Mouse (Mus musculus) limb, embryonic 10.5 days (tissue): ENCODE data around the gene Ppp1r9a. TPM values are rescaled to one million over a fixed set of nuclear protein-coding genes. Genes with fewer than 3 reads are reported as not detected.
A peak's percentile ranks its signal among the peaks of the same experiment; 100 is the strongest.

Experiments
- DNase-seq: peaks from one replicate; pipeline ENCODE4 v3.0.0-alpha.2; 2017; ENCODE audit warnings: low spot score
- H3K27ac ChIP-seq: fragments of 300-500 bp; sonication (generic); 2 replicates; pipeline ENCODE4 v1.5.1; 2016; ENCODE audit warnings: mild to moderate bottlenecking
- H3K27me3 ChIP-seq: fragments of 300-500 bp; sonication (generic); 2 replicates; pipeline ENCODE4 v1.6.1; 2016; ENCODE audit warnings: low read depth, mild to moderate bottlenecking; ENCODE audit not compliant: poor library complexity, severe bottlenecking
- H3K36me3 ChIP-seq: fragments of 300-500 bp; sonication (generic); 2 replicates; pipeline ENCODE4 v1.6.1; 2016; ENCODE audit warnings: mild to moderate bottlenecking, moderate library complexity
- H3K4me1 ChIP-seq: fragments of 300-500 bp; sonication (generic); 2 replicates; pipeline ENCODE4 v1.6.1; 2016
- H3K4me3 ChIP-seq: fragments of 300-500 bp; sonication (generic); 2 replicates; pipeline ENCODE4 v1.5.1; 2016; ENCODE audit warnings: mild to moderate bottlenecking, moderate library complexity
- H3K9me3 ChIP-seq: fragments of 300-500 bp; sonication (generic); replicated peaks from 2 replicates; pipeline ENCODE4 v1.6.1; 2016; ENCODE audit warnings: mild to moderate bottlenecking
- WGBS: fragments of 180-500 bp; shearing (Covaris S2); methylation state at CpG from one replicate; pipeline ENCODE4 v1.1.7; 2016; 5-methylcytosine and 5-hydroxymethylcytosine counted together
- polyA plus RNA-seq: library from polyadenylated mRNA; unstranded; fragments of >200 nt; fragmentation: Nextera tagmentation; extraction: Ambion mirVana; gene quantifications from 2 replicates; pipeline ENCODE4 v1.2.1, GENCODE M21; 2016

Ppp1r9a gene
- polyA plus RNA-seq, 1 experiment from 2014 or later: 28.5 TPM

GRCm38 (mm10) chr6:4925966-4926687 lies 23.4 kb downstream of the Ppp1r9a start:
- no peak overlapping the region for H3K27ac ChIP-seq
- H3K4me3 ChIP-seq: no peak overlapping the region
- 88% methylated on average over 14 of the region's 14 CpGs for WGBS

GRCm38 (mm10) chr6:4930321-4930720 lies 27.6 kb downstream of the Ppp1r9a start:
- DNase-seq: no peak
- Histone ChIP-seq H3K9me3 (no peaks in the 10 kb centered on the region), H3K27me3 (no peaks in the 10 kb centered on the region), H3K36me3 (peaks cover 6% of the 10 kb centered on the region), H3K27ac (no peak overlapping the region), H3K4me1 (peaks cover 16% of the 10 kb centered on the region; the same call in 1 of the 2 replicates), H3K4me3 (no peak overlapping the region)
- 93% methylated on average over 3 of the region's 3 CpGs for WGBS

More at GRCm38 (mm10) chr6:4925966-4926687, 23.4 kb downstream of the Ppp1r9a start:
- Histone ChIP-seq H3K27me3 (no peaks in the 10 kb centered on the region), H3K36me3 (peaks cover 12% of the 10 kb centered on the region), H3K9me3 (no peaks in the 10 kb centered on the region), H3K4me1 (peaks cover 16% of the 10 kb centered on the region; the same call in 1 of the 2 replicates)
- no peak for DNase-seq

GRCm38 (mm10) chr6:4938901-4939300 lies 36.2 kb downstream of the Ppp1r9a start:
- no peak for DNase-seq
- H3K27me3 ChIP-seq: no peaks in the 10 kb centered on the region
- no peaks in the 10 kb centered on the region for H3K9me3 ChIP-seq
- 0 out of 2 replicates have a peak, but pooled peaks cover 3% of the 10 kb centered on the region for H3K36me3 ChIP-seq
- no peak overlapping the region for H3K4me3 ChIP-seq
- H3K27ac ChIP-seq: peak overlapping the region; percentile 61
- 10% methylated on average over 3 of the region's 3 CpGs for WGBS
- H3K4me1 ChIP-seq: peaks cover 48% of the 10 kb centered on the region

- no peaks in the 10 kb centered on the region for H3K9me3 ChIP-seq
- no peak overlapping the region for H3K4me3 ChIP-seq
- no peak for DNase-seq
- H3K36me3 ChIP-seq: 0 out of 2 replicates have a peak, but pooled peaks cover 3% of the 10 kb centered on the region
- peaks cover 48% of the 10 kb centered on the region for H3K4me1 ChIP-seq
- 66% methylated on average over 6 of the region's 6 CpGs for WGBS
- peak overlapping the region; percentile 53; the same call in 1 of the 2 replicates for H3K27ac ChIP-seq
- no peaks in the 10 kb centered on the region for H3K27me3 ChIP-seq
These were observed 37.4 kb downstream of the Ppp1r9a start for GRCm38 (mm10) chr6:4940086-4940485.

GRCm38 (mm10) chr6:4940639-4941038 lies 37.9 kb downstream of the Ppp1r9a start:
- WGBS: 90% methylated on average over 9 of the region's 9 CpGs
- no peak for DNase-seq
- Histone ChIP-seq H3K36me3 (0 out of 2 replicates have a peak, but pooled peaks cover 3% of the 10 kb centered on the region), H3K4me1 (peaks cover 46% of the 10 kb centered on the region), H3K9me3 (no peaks in the 10 kb centered on the region), H3K27ac (peak overlapping the region; percentile 36; the same call in 1 of the 2 replicates), H3K4me3 (no peak overlapping the region), H3K27me3 (no peaks in the 10 kb centered on the region)

GRCm38 (mm10) chr6:4943821-4944220 lies 41.1 kb downstream of the Ppp1r9a start:
- Histone ChIP-seq H3K36me3 (no peaks in the 10 kb centered on the region), H3K4me3 (no peak overlapping the region), H3K27me3 (no peaks in the 10 kb centered on the region), H3K9me3 (no peaks in the 10 kb centered on the region), H3K4me1 (peaks cover 22% of the 10 kb centered on the region), H3K27ac (no peak overlapping the region)
- no peak for DNase-seq
- WGBS: 95% methylated on average over 2 of the region's 2 CpGs

- no peaks in the 10 kb centered on the region for H3K27me3 ChIP-seq
These were observed 45.3 kb downstream of the Ppp1r9a start for GRCm38 (mm10) chr6:4948056-4948455.

GRCm38 (mm10) chr6:4949701-4950100 lies 47.0 kb downstream of the Ppp1r9a start:
- Histone ChIP-seq H3K36me3 (no peaks in the 10 kb centered on the region), H3K9me3 (no peaks in the 10 kb centered on the region), H3K27me3 (no peaks in the 10 kb centered on the region), H3K4me3 (no peak overlapping the region), H3K4me1 (peaks cover 57% of the 10 kb centered on the region), H3K27ac (no peak overlapping the region)
- DNase-seq: no peak
- WGBS: 29% methylated on average over 4 of the region's 4 CpGs

More at GRCm38 (mm10) chr6:4948056-4948455, 45.3 kb downstream of the Ppp1r9a start:
- no peak for DNase-seq
- H3K4me3 ChIP-seq: no peak overlapping the region
- H3K27ac ChIP-seq: peak overlapping the region; percentile 50; the same call in 1 of the 2 replicates
- 92% methylated on average over 4 of the region's 4 CpGs for WGBS
- no peaks in the 10 kb centered on the region for H3K9me3 ChIP-seq
- H3K36me3 ChIP-seq: no peaks in the 10 kb centered on the region
- peaks cover 47% of the 10 kb centered on the region for H3K4me1 ChIP-seq

- Histone ChIP-seq H3K27me3 (no peaks in the 10 kb centered on the region), H3K27ac (peak overlapping the region; percentile 83), H3K4me3 (0 out of 2 replicates have a peak overlapping the region, but pooled peaks have one; percentile 22), H3K4me1 (peaks cover 53% of the 10 kb centered on the region), H3K9me3 (no peaks in the 10 kb centered on the region), H3K36me3 (0 out of 2 replicates have a peak, but pooled peaks cover 3% of the 10 kb centered on the region)
- peak; percentile 66 for DNase-seq
- 31% methylated on average over 14 of the region's 14 CpGs for WGBS
These were observed 50.5 kb downstream of the Ppp1r9a start for GRCm38 (mm10) chr6:4953028-4953719.

- 75% methylated on average over 6 of the region's 6 CpGs for WGBS
- Histone ChIP-seq H3K27ac (no peak overlapping the region; the same call in 1 of the 2 replicates), H3K9me3 (no peaks in the 10 kb centered on the region), H3K4me1 (peaks cover 23% of the 10 kb centered on the region), H3K4me3 (no peak overlapping the region), H3K36me3 (0 out of 2 replicates have a peak, but pooled peaks cover 3% of the 10 kb centered on the region), H3K27me3 (no peaks in the 10 kb centered on the region)
- no peak for DNase-seq
These were observed 53.9 kb downstream of the Ppp1r9a start for GRCm38 (mm10) chr6:4956651-4957050.

- Histone ChIP-seq H3K4me3 (no peak overlapping the region), H3K4me1 (peaks cover 14% of the 10 kb centered on the region; the same call in 1 of the 2 replicates), H3K27me3 (no peaks in the 10 kb centered on the region), H3K36me3 (no peaks in the 10 kb centered on the region), H3K9me3 (no peaks in the 10 kb centered on the region), H3K27ac (no peak overlapping the region)
- 90% methylated on average over 4 of the region's 4 CpGs for WGBS
- no peak for DNase-seq
These were observed 59.5 kb downstream of the Ppp1r9a start for GRCm38 (mm10) chr6:4962197-4962596.

GRCm38 (mm10) chr6:4963049-4963448 lies 60.3 kb downstream of the Ppp1r9a start:
- Histone ChIP-seq H3K4me3 (no peak overlapping the region), H3K27ac (peak overlapping the region; percentile 56; the same call in 1 of the 2 replicates), H3K36me3 (no peaks in the 10 kb centered on the region), H3K27me3 (no peaks in the 10 kb centered on the region), H3K4me1 (peaks cover 14% of the 10 kb centered on the region; the same call in 1 of the 2 replicates), H3K9me3 (no peaks in the 10 kb centered on the region)
- 88% methylated on average over 5 of the region's 5 CpGs for WGBS
- no peak for DNase-seq

GRCm38 (mm10) chr6:4967236-4967635 lies 64.5 kb downstream of the Ppp1r9a start:
- peaks cover 19% of the 10 kb centered on the region; the same call in 1 of the 2 replicates for H3K4me1 ChIP-seq
- WGBS: 93% methylated on average over 4 of the region's 4 CpGs
- no peaks in the 10 kb centered on the region for H3K9me3 ChIP-seq
- H3K27ac ChIP-seq: no peak overlapping the region
- no peak overlapping the region for H3K4me3 ChIP-seq
- DNase-seq: no peak
- H3K36me3 ChIP-seq: no peaks in the 10 kb centered on the region
- H3K27me3 ChIP-seq: no peaks in the 10 kb centered on the region
